Mouse (Mus musculus): ENCODE results near the gene Map3k10. TPM values are rescaled to one million over a fixed set of nuclear protein-coding genes. Genes with fewer than 3 reads are reported as not detected.

Map3k10 gene
- polyA plus RNA-seq, 1 experiment: 24.6 TPM

DNA sequence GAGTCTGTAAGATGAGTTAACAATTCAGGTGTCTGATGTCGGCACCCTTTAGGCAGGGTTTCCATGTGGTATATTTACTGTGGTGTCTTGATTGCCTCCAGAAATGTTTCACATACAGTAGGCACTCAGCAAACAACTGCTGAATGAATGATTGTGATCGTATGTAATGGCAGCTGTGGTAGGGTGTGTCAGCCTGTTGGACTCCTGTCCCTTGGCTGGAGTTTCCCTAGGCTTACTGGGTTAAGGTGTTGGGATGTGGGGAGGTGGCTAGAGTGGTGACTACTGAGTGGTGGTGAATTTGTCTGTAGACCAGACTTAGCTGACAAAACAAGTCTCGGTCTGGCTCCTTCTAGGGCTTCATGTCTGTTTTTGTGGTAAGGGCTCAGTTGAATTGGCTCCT is 64.0 kb downstream of the Map3k10 start:
- 93% methylated on average over 3 of the region's 3 CpGs for WGBS
- no peaks in the 10 kb centered on the region for H3K27me3 ChIP-seq (replicated peaks; ENCODE audit: control insufficient read depth, insufficient read depth, low read length)
- TF ChIP-seq CTCF (conservative IDR thresholded peaks at IDR 0.05; ENCODE audit: insufficient read depth, insufficient read length, low read depth, low read length): no peak

DNA sequence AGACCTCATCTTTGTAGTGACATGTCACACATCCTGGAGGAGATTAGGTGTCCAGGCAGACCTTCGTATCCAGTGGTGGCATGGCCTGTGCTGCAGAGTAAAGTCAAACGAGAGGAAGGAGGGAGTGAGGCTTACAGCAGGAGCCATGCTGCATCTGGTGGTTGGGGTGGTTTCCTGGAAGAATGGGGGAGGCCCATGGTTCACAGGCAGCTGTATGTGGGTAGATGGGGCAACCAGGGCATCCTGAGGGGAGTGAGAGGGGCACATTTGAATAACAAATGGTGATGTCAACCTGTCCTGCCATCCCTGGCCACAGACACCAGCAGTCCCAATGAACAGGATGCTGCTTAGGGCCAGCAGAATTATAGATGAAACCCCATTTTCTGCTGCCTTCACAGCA is 64.7 kb downstream of the Map3k10 start:
- DNase-seq: no peak
- no peak overlapping the region for H3K27ac ChIP-seq (ENCODE audit: insufficient read depth, low read depth, low read length)
- no peak for TF ChIP-seq POLR2A (IDR thresholded peaks at IDR 0.05; ENCODE audit: low read depth, low read length)
- no peak for TF ChIP-seq CTCF (conservative IDR thresholded peaks at IDR 0.05; ENCODE audit: insufficient read depth, insufficient read length, low read depth, low read length)

More for the DNA sequence above, 64.0 kb downstream of the Map3k10 start:
- Histone ChIP-seq H3K4me1 (ENCODE audit: control insufficient read depth, insufficient read depth, low read length) (peaks cover 27% of the 10 kb centered on the region), H3K4me3 (ENCODE audit: insufficient read depth, low read depth, low read length) (no peak overlapping the region), H3K36me3 (ENCODE audit: control insufficient read depth, insufficient read depth, low read length) (no peaks in the 10 kb centered on the region), H3K27ac (ENCODE audit: insufficient read depth, low read depth, low read length) (no peak overlapping the region)
- DNase-seq: no peak

DNA sequence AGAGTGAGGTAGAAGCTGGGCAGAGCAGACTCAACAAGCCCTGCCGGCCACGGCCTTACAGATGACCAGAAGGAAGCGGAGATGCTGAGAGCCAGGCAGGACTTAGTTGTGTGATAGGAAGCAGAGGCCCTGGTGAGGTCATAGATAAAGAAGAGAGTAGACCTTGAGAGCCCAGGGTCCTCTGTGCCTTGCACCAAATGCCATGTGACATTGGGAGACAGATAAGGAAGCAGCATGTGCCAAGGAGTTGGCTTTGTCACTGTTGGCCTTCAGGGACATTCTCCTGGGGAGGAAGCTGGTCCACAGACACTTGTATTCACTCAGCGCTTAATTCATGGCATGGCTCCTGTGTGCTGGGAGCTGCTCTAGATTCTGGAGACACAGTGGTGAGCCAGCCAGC is 65.1 kb downstream of the Map3k10 start:
- Histone ChIP-seq H3K27ac (ENCODE audit: insufficient read depth, low read depth, low read length) (no peak overlapping the region), H3K4me3 (ENCODE audit: insufficient read depth, low read depth, low read length) (no peak overlapping the region), H3K27me3 (replicated peaks; ENCODE audit: control insufficient read depth, insufficient read depth, low read length) (no peaks in the 10 kb centered on the region), H3K4me1 (ENCODE audit: control insufficient read depth, insufficient read depth, low read length) (peaks cover 28% of the 10 kb centered on the region), H3K36me3 (ENCODE audit: control insufficient read depth, insufficient read depth, low read length) (no peaks in the 10 kb centered on the region)
- DNase-seq: no peak
- TF ChIP-seq CTCF (conservative IDR thresholded peaks at IDR 0.05; ENCODE audit: insufficient read depth, insufficient read length, low read depth, low read length) (no peak), POLR2A (IDR thresholded peaks at IDR 0.05; ENCODE audit: low read depth, low read length) (no peak)
- 92% methylated on average over 4 of the region's 4 CpGs for WGBS

More for the DNA sequence above, 64.7 kb downstream of the Map3k10 start:
- H3K4me1 ChIP-seq (ENCODE audit: control insufficient read depth, insufficient read depth, low read length): peaks cover 28% of the 10 kb centered on the region
- no peak overlapping the region for H3K4me3 ChIP-seq (ENCODE audit: insufficient read depth, low read depth, low read length)
- 76% methylated on average over 2 of the region's 2 CpGs for WGBS
- H3K36me3 ChIP-seq (ENCODE audit: control insufficient read depth, insufficient read depth, low read length): no peaks in the 10 kb centered on the region
- no peaks in the 10 kb centered on the region for H3K27me3 ChIP-seq (replicated peaks; ENCODE audit: control insufficient read depth, insufficient read depth, low read length)

DNA sequence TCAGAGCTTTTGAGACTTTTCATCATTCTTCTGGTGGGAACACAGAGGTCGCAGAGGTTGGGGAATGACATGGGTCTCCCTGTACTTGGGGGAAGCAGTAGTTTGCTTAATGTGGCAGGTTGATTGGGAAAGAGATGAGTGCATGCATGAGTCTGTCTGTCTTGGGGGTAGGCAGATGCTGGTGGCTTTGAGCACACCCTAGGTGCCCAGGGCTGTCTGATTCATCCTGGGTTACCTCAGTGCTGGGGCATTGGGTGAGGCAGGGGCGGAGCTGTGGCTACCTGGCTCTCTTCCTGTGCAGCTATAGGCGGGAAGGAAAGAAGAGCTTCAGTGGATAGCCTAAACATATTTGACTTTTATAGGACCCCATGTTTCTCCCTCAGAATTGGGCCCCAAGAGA is 66.3 kb downstream of the Map3k10 start:
- Histone ChIP-seq H3K4me3 (ENCODE audit: insufficient read depth, low read depth, low read length) (no peak overlapping the region), H3K27ac (ENCODE audit: insufficient read depth, low read depth, low read length) (no peak overlapping the region), H3K36me3 (ENCODE audit: control insufficient read depth, insufficient read depth, low read length) (no peaks in the 10 kb centered on the region), H3K4me1 (ENCODE audit: control insufficient read depth, insufficient read depth, low read length) (peaks cover 32% of the 10 kb centered on the region), H3K27me3 (replicated peaks; ENCODE audit: control insufficient read depth, insufficient read depth, low read length) (no peaks in the 10 kb centered on the region)
- DNase-seq: no peak
- TF ChIP-seq POLR2A (IDR thresholded peaks at IDR 0.05; ENCODE audit: low read depth, low read length): no peak
- TF ChIP-seq CTCF (conservative IDR thresholded peaks at IDR 0.05; ENCODE audit: insufficient read depth, insufficient read length, low read depth, low read length): no peak
- WGBS: 82% methylated on average over 3 of the region's 3 CpGs

GRCm38 (mm10) chr7:27607580-27607979 is 66.8 kb downstream of the Map3k10 start:
- H3K4me3 ChIP-seq (ENCODE audit: insufficient read depth, low read depth, low read length): no peak overlapping the region
- 12% methylated on average over 5 of the region's 5 CpGs for WGBS
- peaks cover 38% of the 10 kb centered on the region for H3K4me1 ChIP-seq (ENCODE audit: control insufficient read depth, insufficient read depth, low read length)
- H3K27me3 ChIP-seq (replicated peaks; ENCODE audit: control insufficient read depth, insufficient read depth, low read length): no peaks in the 10 kb centered on the region
- peak; percentile 91 for DNase-seq
- H3K27ac ChIP-seq (ENCODE audit: insufficient read depth, low read depth, low read length): 0 out of 2 replicates have a peak overlapping the region, but pooled peaks have one; percentile 28
- H3K36me3 ChIP-seq (ENCODE audit: control insufficient read depth, insufficient read depth, low read length): no peaks in the 10 kb centered on the region
- TF ChIP-seq CTCF (conservative IDR thresholded peaks at IDR 0.05; ENCODE audit: insufficient read depth, insufficient read length, low read depth, low read length): no peak
- TF ChIP-seq POLR2A (IDR thresholded peaks at IDR 0.05; ENCODE audit: low read depth, low read length): no peak

- Histone ChIP-seq H3K4me1 (ENCODE audit: control insufficient read depth, insufficient read depth, low read length) (peaks cover 41% of the 10 kb centered on the region), H3K36me3 (ENCODE audit: control insufficient read depth, insufficient read depth, low read length) (no peaks in the 10 kb centered on the region), H3K4me3 (ENCODE audit: insufficient read depth, low read depth, low read length) (no peak overlapping the region), H3K27ac (ENCODE audit: insufficient read depth, low read depth, low read length) (no peak overlapping the region), H3K27me3 (replicated peaks; ENCODE audit: control insufficient read depth, insufficient read depth, low read length) (no peaks in the 10 kb centered on the region)
- 45% methylated on average over 10 of the region's 10 CpGs for WGBS
- no peak for TF ChIP-seq POLR2A (IDR thresholded peaks at IDR 0.05; ENCODE audit: low read depth, low read length)
- no peak for DNase-seq
These were observed 67.7 kb downstream of the Map3k10 start for GRCm38 (mm10) chr7:27606481-27607254.

Other genes starting within 250 kb of the Map3k10 start
- 0.09 and 0.12 TPM in 2 replicates for gene Sptbn4, start 226.9 kb downstream of the Map3k10 start, polyA plus RNA-seq (2012; rRNA removed)
- gene Blvrb, start 226.6 kb downstream of the Map3k10 start, polyA plus RNA-seq (2012; rRNA removed): 47.1 and 47.8 TPM in 2 replicates
- gene Sertad3, start 200.8 kb downstream of the Map3k10 start, polyA plus RNA-seq (2012; rRNA removed): 9.0 and 12.8 TPM in 2 replicates
- 19.4 and 23.7 TPM in 2 replicates for gene Sertad1, start 187.7 kb downstream of the Map3k10 start, polyA plus RNA-seq (2012; rRNA removed)
- gene Prx, start 175.3 kb downstream of the Map3k10 start, polyA plus RNA-seq (2012; rRNA removed): 1.2 and 1.5 TPM in 2 replicates
- 0.48 and 0.61 TPM in 2 replicates for gene Hipk4, start 151.3 kb downstream of the Map3k10 start, polyA plus RNA-seq (2012; rRNA removed)
- 142 and 163 TPM in 2 replicates for gene Pld3, start 121.4 kb downstream of the Map3k10 start, polyA plus RNA-seq (2012; rRNA removed)
- 16.9 and 19.3 TPM in 2 replicates for gene 2310022A10Rik, start 121.4 kb downstream of the Map3k10 start, polyA plus RNA-seq (2012; rRNA removed)
- 83.9 and 89.2 TPM in 2 replicates for gene Akt2, start 83.0 kb downstream of the Map3k10 start, polyA plus RNA-seq (2012; rRNA removed)
- gene Ttc9b, start 20.7 kb downstream of the Map3k10 start, polyA plus RNA-seq (2012; rRNA removed): not detected in 2 replicates
- 0.27 and 1.1 TPM in 2 replicates for gene Zfp607b, start 14.7 kb upstream of the Map3k10 start, polyA plus RNA-seq (2012; rRNA removed)
- 1.7 and 2.4 TPM in 2 replicates for gene Zfp60, start 56.8 kb upstream of the Map3k10 start, polyA plus RNA-seq (2012; rRNA removed)
- gene Zfp626, start 132.6 kb upstream of the Map3k10 start, polyA plus RNA-seq (2012; rRNA removed): 0.62 and 0.88 TPM in 2 replicates
- 0.67 and 0.86 TPM in 2 replicates for gene Zfp59, start 164.0 kb upstream of the Map3k10 start, polyA plus RNA-seq (2012; rRNA removed)
- gene Zfp607a, start 182.9 kb upstream of the Map3k10 start, polyA plus RNA-seq (2012; rRNA removed): 0.45 and 0.81 TPM in 2 replicates

Data from kidney, adult 2 months (tissue).